Mouse (Mus musculus): ENCODE results near the gene Gm11084. TPM values are rescaled to one million over a fixed set of nuclear protein-coding genes. Genes with fewer than 3 reads are reported as not detected.
A peak's percentile ranks its signal among the peaks of the same experiment; 100 is the strongest.
"Not testable (repeated sequence)": the region's sequence is repeated elsewhere in the genome, so short reads cannot be mapped to it uniquely, and the experiment has no call there.

Gm11084 gene
- not detected for total RNA-seq (2021)

- intact Hi-C loops (cut with DNase I) = no loop called here
- DNase-seq (ENCODE audit: low spot score in 2 of 2) = no peak
These were observed at the start of gene Gm11084 for GRCm38 (mm10) chr2:72986616-72987015. Gene Gm11084 (minus strand): TSS chr2:72986716.

GRCm38 (mm10) chr2:73031061-73032055 lies 44.8 kb upstream of the Gm11084 start:
- intact Hi-C loops (cut with DNase I) = no loop called here
- DNase-seq (ENCODE audit: low spot score in 2 of 2) = no peak

- intact Hi-C loops (cut with DNase I) = no loop called here
- no peak for DNase-seq (ENCODE audit: low spot score in 2 of 2)
These were observed 43.3 kb upstream of the Gm11084 start for GRCm38 (mm10) chr2:73029846-73030245.

- DNase-seq (ENCODE audit: low spot score in 2 of 2) = no peak
- intact Hi-C loops (cut with DNase I) = no loop called here
These were observed 41.5 kb upstream of the Gm11084 start for GRCm38 (mm10) chr2:73028019-73028418.

- intact Hi-C loops (cut with DNase I) = no loop called here
- no peak for DNase-seq (ENCODE audit: low spot score in 2 of 2)
These were observed 40.6 kb upstream of the Gm11084 start for GRCm38 (mm10) chr2:73027126-73027525.

GRCm38 (mm10) chr2:73023803-73024202 lies 37.3 kb upstream of the Gm11084 start:
- intact Hi-C loops (cut with DNase I) = no loop called here
- no peak for DNase-seq (ENCODE audit: low spot score in 2 of 2)

GRCm38 (mm10) chr2:73021046-73021445 lies 34.5 kb upstream of the Gm11084 start:
- intact Hi-C loops (cut with DNase I) = no loop called here

GRCm38 (mm10) chr2:73019371-73020146 lies 33.0 kb upstream of the Gm11084 start:
- peak; percentile 67 to 74 for DNase-seq (ENCODE audit: low spot score in 2 of 2)
- intact Hi-C loops (cut with DNase I) = no loop called here

More at GRCm38 (mm10) chr2:73021046-73021445, 34.5 kb upstream of the Gm11084 start:
- DNase-seq (ENCODE audit: low spot score in 2 of 2) = no peak

GRCm38 (mm10) chr2:73014063-73014462 lies 27.5 kb upstream of the Gm11084 start:
- intact Hi-C loops (cut with DNase I); DNase-seq (ENCODE audit: low spot score in 2 of 2): not testable (repeated sequence)

- intact Hi-C loops (cut with DNase I) = no loop called here
- no peak for DNase-seq (ENCODE audit: low spot score in 2 of 2)
These were observed 26.1 kb upstream of the Gm11084 start for GRCm38 (mm10) chr2:73012636-73013035.

- intact Hi-C loops (cut with DNase I) = no loop called here
- DNase-seq (ENCODE audit: low spot score in 2 of 2) = no peak
These were observed 21.0 kb upstream of the Gm11084 start for GRCm38 (mm10) chr2:73007472-73007871.

GRCm38 (mm10) chr2:73005611-73006515 lies 19.3 kb upstream of the Gm11084 start:
- no peak for DNase-seq (ENCODE audit: low spot score in 2 of 2)
- intact Hi-C loops (cut with DNase I) = no loop called here

- intact Hi-C loops (cut with DNase I) = no loop called here
- DNase-seq (ENCODE audit: low spot score in 2 of 2) = peak; percentile 22 to 28
These were observed 17.5 kb upstream of the Gm11084 start for GRCm38 (mm10) chr2:73003751-73004717.

GRCm38 (mm10) chr2:73003049-73003448 lies 16.5 kb upstream of the Gm11084 start:
- intact Hi-C loops (cut with DNase I) = no loop called here
- DNase-seq (ENCODE audit: low spot score in 2 of 2) = no peak

- intact Hi-C loops (cut with DNase I) = no loop called here
- DNase-seq (ENCODE audit: low spot score in 2 of 2) = no peak
These were observed 15.9 kb upstream of the Gm11084 start for GRCm38 (mm10) chr2:73002451-73002850.

GRCm38 (mm10) chr2:73001994-73002393 lies 15.5 kb upstream of the Gm11084 start:
- intact Hi-C loops (cut with DNase I) = no loop called here
- DNase-seq (ENCODE audit: low spot score in 2 of 2) = no peak

GRCm38 (mm10) chr2:73000194-73000593 lies 13.7 kb upstream of the Gm11084 start:
- intact Hi-C loops (cut with DNase I) = no loop called here
- no peak for DNase-seq (ENCODE audit: low spot score in 2 of 2)

GRCm38 (mm10) chr2:72997586-72997985 lies 11.1 kb upstream of the Gm11084 start:
- intact Hi-C loops (cut with DNase I) = no loop called here
- no peak for DNase-seq (ENCODE audit: low spot score in 2 of 2)
